Mouse (Mus musculus) embryonic stem cell, embryonic (primary cell): ENCODE measurements around the gene Sytl2.

Experiments
- CTCF ChIA-PET, 4 experiments: fragments of 300-600 bp in 2 of 4; fragments of 350-600 bp in 2 of 4; sonication (Branson Sonifier 250); formaldehyde crosslinking; loops; one replicate each; lab custom pipeline; 2022; ENCODE audit warnings: inconsistent platforms in 2 of 4; lab: Charles Lee
- POLR2A ChIA-PET, 4 experiments: fragments of 300-600 bp in 2 of 4; fragments of 350-600 bp in 2 of 4; sonication (Branson Sonifier 250); formaldehyde crosslinking; loops; one replicate each; lab custom pipeline; 2022; ENCODE audit warnings: antibody characterized with exemption in 4 of 4, inconsistent platforms in 1 of 4; lab: Charles Lee

Sytl2 gene

GRCm38 (mm10) chr7:90349014-90349413 is 47.0 kb downstream of the Sytl2 start:
- CTCF ChIA-PET: no interaction called here

GRCm38 (mm10) chr7:90352183-90352582 is 50.1 kb downstream of the Sytl2 start:
- ChIA-PET CTCF (no interaction called here), POLR2A (interaction anchor here in 2 of 4 experiments (0.6 to 1.6 kb wide), 3 partner anchors 11 to 396 kb away, joined by 3 to 7 read pairs (median 4); no protein-coding TSS in a partner anchor)

More at GRCm38 (mm10) chr7:90349014-90349413, 47.0 kb downstream of the Sytl2 start:
- POLR2A ChIA-PET: no interaction called here

- ChIA-PET CTCF (no interaction called here), POLR2A (interaction anchor here in 1 of 4 experiments (1.6 kb wide), 1 partner anchor 13 kb away, joined by 3 read pairs; no protein-coding TSS in a partner anchor)
These were observed 51.6 kb downstream of the Sytl2 start for GRCm38 (mm10) chr7:90353488-90354228.

GRCm38 (mm10) chr7:90354229-90354604 is 52.2 kb downstream of the Sytl2 start:
- CTCF ChIA-PET: no interaction called here
- POLR2A ChIA-PET: no interaction called here

GRCm38 (mm10) chr7:90355454-90355853 is 53.4 kb downstream of the Sytl2 start:
- ChIA-PET POLR2A (no interaction called here), CTCF (no interaction called here)

- CTCF ChIA-PET: no interaction called here
These were observed 53.9 kb downstream of the Sytl2 start for GRCm38 (mm10) chr7:90355995-90356394.

GRCm38 (mm10) chr7:90362788-90363187 is 60.7 kb downstream of the Sytl2 start:
- CTCF ChIA-PET: no interaction called here
- POLR2A ChIA-PET: no interaction called here

More at GRCm38 (mm10) chr7:90355995-90356394, 53.9 kb downstream of the Sytl2 start:
- POLR2A ChIA-PET: no interaction called here

GRCm38 (mm10) chr7:90370071-90370851 is 68.2 kb downstream of the Sytl2 start:
- ChIA-PET CTCF (no interaction called here), POLR2A (no interaction called here)

GRCm38 (mm10) chr7:90372804-90373203 is 70.8 kb downstream of the Sytl2 start:
- ChIA-PET POLR2A (no interaction called here), CTCF (no interaction called here)

GRCm38 (mm10) chr7:90384411-90384810 is 82.4 kb downstream of the Sytl2 start:
- ChIA-PET CTCF (interaction anchor here in 1 of 4 experiments (0.7 kb wide), 1 partner anchor 1086 kb away, joined by 10 read pairs; no protein-coding TSS in a partner anchor), POLR2A (interaction anchor here in 1 of 4 experiments (0.6 kb wide), 1 partner anchor 14 kb away, joined by 4 read pairs; no protein-coding TSS in a partner anchor)

- ChIA-PET CTCF (interaction anchor here in 1 of 4 experiments (0.5 kb wide), 1 partner anchor 20 kb away, joined by 3 read pairs; no protein-coding TSS in a partner anchor), POLR2A (no interaction called here)
These were observed 84.9 kb downstream of the Sytl2 start for GRCm38 (mm10) chr7:90386885-90387459.

GRCm38 (mm10) chr7:90389765-90390164 is 87.7 kb downstream of the Sytl2 start:
- ChIA-PET CTCF (no interaction called here), POLR2A (interaction anchor here in 1 of 4 experiments (0.6 to 1.3 kb wide), 3 partner anchors 8 to 53 kb away, joined by 3 to 11 read pairs (median 4); partner anchors contain the start of gene Crebzf)

- POLR2A ChIA-PET: no interaction called here
- CTCF ChIA-PET: interaction anchor here in 1 of 4 experiments (0.6 kb wide), 1 partner anchor 524 kb away, joined by 5 read pairs; no protein-coding TSS in a partner anchor
These were observed 93.0 kb downstream of the Sytl2 start for GRCm38 (mm10) chr7:90395073-90395472.

- CTCF ChIA-PET: no interaction called here
- POLR2A ChIA-PET: interaction anchor here in 1 of 4 experiments (0.6 kb wide), 1 partner anchor 61 kb away, joined by 3 read pairs; no protein-coding TSS in a partner anchor
These were observed 93.9 kb downstream of the Sytl2 start for GRCm38 (mm10) chr7:90395928-90396327.

GRCm38 (mm10) chr7:90409934-90410333 is 107.9 kb downstream of the Sytl2 start:
- ChIA-PET POLR2A (interaction anchor here in 1 of 4 experiments (0.6 kb wide), 1 partner anchor 190 kb away, joined by 5 read pairs; no protein-coding TSS in a partner anchor), CTCF (interaction anchor here in 2 of 4 experiments (0.8 to 1.6 kb wide), 6 partner anchors 9 to 932 kb away, joined by 3 to 9 read pairs (median 4); partner anchors contain the start of gene Sytl2 (in 1 of the 2))

GRCm38 (mm10) chr7:90426020-90427001 is 124.3 kb downstream of the Sytl2 start, which contains the start of gene Ccdc89:
Ccdc89 (plus strand) TSS chr7:90426577.
- ChIA-PET POLR2A (interaction anchor here (0.5 to 3.2 kb wide), 13 partner anchors 12 to 908 kb away, joined by 3 to 24 read pairs (median 4); partner anchors contain the start of genes Crebzf (in 1 of the 4), Eed (in 1 of the 4), Hikeshi (in 1 of the 4) and Tmem126a (in 1 of the 4)), CTCF (interaction anchor here in 2 of 4 experiments (0.7 to 1.9 kb wide), 3 partner anchors 17 to 1006 kb away, joined by 3 to 9 read pairs (median 4); no protein-coding TSS in a partner anchor)

- POLR2A ChIA-PET: interaction anchor here (0.6 to 3.2 kb wide), 12 partner anchors 11 to 486 kb away, joined by 3 to 24 read pairs (median 4); partner anchors contain the start of genes Crebzf (in 1 of the 4), Eed (in 1 of the 4), Hikeshi (in 1 of the 4) and Tmem126a (in 1 of the 4)
These were observed 125.0 kb downstream of the Sytl2 start for GRCm38 (mm10) chr7:90427006-90427405.

More at GRCm38 (mm10) chr7:90427006-90427405, 125.0 kb downstream of the Sytl2 start:
- CTCF ChIA-PET: interaction anchor here in 2 of 4 experiments (0.7 to 1.9 kb wide), 3 partner anchors 17 to 1005 kb away, joined by 3 to 9 read pairs (median 4); no protein-coding TSS in a partner anchor
